Mouse (Mus musculus): ENCODE results near the gene Olfr577.

The Olfr577 gene

DNA sequence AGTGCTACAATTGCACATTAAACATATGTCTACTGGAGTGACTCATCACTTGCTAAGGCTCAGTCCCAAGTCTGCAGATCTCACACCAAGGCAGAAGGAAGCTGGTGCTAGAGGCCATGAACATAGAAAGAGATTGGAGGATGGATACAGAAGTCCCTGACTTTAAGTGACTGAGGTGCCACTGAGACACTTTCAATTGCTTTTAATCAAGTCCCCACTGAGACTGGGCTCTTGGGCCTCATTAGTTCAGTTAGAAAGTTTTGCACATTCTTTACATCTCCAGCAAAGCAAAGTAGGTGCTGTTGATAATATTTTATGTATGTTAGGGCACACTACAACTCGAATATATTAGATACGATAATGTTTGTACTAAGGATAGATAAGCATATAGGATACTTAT is at the start of gene Olfr577:
Olfr577 (minus strand) TSS at position 101 of the 400 bp plus-strand sequence.
- no peak for DNase-seq (ENCODE audit: low spot score in 2 of 2)

DNA sequence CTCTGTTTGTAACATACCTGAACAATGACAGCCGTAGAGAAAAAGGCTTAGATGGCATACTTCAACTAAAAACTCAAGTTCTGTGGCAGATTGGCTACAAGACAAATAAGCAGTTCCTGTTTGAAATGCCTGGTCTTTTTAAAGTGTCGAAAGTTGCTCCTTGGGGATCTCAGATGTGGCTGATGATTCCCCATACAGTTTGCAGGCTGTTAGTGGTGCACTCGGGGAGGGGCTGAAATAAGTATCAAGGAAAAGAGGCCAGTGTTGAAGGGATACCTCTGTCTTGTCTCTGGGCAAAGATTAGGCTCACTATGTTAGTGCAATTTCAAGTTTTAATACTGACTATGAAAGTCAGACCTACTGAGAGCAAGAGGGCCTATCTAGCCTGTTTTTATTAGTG is 13.5 kb upstream of the Olfr577 start, which contains the start of gene Olfr578:
Olfr578 (minus strand) TSS at position 101 of the 400 bp plus-strand sequence.
- no peak for DNase-seq (ENCODE audit: low spot score in 2 of 2)

DNA sequence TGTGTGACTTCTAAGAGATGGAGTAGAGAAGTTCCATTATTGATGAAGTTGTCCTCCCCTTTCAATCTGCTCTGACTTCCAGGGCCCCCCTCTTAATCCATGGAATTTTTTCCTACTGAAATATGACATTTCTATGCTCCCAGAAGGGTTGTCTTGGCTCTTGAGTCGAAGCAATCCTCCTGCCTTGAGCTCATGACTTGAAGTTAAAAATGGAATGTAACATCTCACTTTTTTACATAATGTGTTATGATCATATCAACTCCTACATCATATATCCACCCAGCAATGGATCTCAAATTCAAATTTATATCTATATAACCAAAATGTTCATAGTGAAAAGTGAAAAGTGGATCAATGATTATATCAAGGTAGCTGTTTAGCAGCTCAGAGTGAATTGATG is 1.3 kb downstream of the Olfr577 start:
- DNase-seq (ENCODE audit: low spot score in 2 of 2), result no peak

DNA sequence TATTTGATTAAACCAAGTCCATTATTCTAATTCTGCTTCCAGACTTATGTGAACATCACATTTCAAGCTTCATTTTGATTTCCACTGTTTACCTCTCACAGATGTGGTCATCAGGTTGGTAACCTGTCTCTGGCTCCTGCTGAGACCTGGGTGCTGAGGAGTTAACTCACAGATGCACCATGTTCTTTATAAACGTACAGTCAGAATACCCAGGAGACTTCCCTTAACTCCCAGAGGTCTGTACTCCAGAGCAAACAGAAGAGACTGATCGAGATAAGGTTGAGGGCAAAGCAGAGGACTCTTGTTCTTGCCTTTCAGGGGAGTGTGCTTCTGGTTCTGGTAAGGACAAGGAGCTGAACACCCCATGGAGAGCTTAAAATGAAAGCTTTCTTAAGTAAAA is 13.4 kb downstream of the Olfr577 start, which contains the start of gene Olfr576:
Olfr576 (plus strand) TSS at position 301 of the 400 bp plus-strand sequence.
- DNase-seq (ENCODE audit: low spot score in 2 of 2), result no peak

DNA sequence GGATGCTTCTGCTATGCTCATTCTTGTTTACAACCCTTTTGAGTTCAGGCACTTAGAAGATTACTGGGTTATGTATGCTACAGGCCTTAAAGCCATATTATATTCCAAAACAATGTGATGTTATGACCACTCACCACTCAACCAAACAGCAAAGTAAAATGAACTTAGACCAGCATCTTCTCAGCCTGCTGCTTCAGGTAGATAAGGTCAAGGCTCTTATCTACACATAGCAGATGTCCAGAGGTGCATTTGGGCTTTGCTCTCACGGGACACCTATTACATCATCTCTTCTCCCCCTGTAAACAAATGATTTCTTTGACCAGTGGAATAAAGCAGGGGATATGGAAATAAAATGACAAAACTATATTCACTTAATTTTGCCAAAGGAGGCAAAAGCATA is 17.1 kb downstream of the Olfr577 start, which contains the start of gene Olfr575:
Olfr575 (minus strand) TSS at position 183 of the 400 bp plus-strand sequence.
- no peak for DNase-seq (ENCODE audit: low spot score in 2 of 2)

- DNase-seq (ENCODE audit: low spot score in 2 of 2), result no peak
Observed at GRCm38 (mm10) chr7:102958137-102958536, 17.6 kb downstream of the Olfr577 start.

DNA sequence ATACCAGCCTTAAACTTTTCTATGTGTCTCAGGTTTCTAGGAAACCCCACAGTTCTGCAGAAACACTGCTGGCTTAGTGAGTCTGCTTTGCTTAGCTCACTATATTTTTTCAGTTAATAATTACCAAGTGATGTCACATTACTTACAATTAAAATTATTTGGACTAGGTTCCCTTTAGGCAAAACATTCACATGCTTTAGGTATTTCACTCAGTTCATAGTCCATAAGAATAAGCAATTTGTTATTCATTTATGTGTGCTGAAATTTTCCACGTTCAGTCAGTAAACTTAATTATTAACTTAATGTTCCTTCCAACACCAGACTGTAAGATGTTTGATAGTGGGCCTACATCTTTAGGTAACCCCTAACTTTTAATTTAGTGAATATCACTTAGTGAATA is 25.0 kb downstream of the Olfr577 start:
- DNase-seq (ENCODE audit: low spot score in 2 of 2), result no peak

DNA sequence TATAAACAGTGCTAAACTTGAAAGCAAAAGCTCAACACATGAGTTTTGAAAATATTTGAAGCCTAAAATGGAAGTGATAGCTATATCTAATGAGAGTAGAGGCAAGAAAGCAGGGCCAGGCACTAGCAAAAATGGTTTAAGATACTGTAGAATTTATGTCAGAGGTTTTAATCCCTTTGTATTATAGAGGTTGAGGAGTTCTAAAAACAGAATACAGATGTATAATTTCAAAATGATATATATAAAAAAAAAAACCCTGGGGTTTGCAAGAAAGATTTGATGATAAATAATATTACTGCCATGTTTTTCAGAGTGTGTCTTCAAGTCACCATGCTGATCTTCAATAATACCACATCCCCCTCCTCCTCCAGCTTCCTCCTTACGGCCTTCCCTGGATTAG is 27.6 kb downstream of the Olfr577 start, which contains the start of gene Olfr574:
Olfr574 (plus strand) TSS at position 301 of the 400 bp plus-strand sequence.
- no peak for DNase-seq (ENCODE audit: low spot score in 2 of 2)

GRCm38 (mm10) chr7:102943417-102943816 is 32.3 kb downstream of the Olfr577 start:
- no peak for DNase-seq (ENCODE audit: low spot score in 2 of 2)

GRCm38 (mm10) chr7:102942475-102942874 is 33.3 kb downstream of the Olfr577 start, which contains the start of gene Olfr573-ps1:
Gene Olfr573-ps1, minus strand, starts transcription at chr7:102942575.
- DNase-seq (ENCODE audit: low spot score in 2 of 2), result no peak

DNA sequence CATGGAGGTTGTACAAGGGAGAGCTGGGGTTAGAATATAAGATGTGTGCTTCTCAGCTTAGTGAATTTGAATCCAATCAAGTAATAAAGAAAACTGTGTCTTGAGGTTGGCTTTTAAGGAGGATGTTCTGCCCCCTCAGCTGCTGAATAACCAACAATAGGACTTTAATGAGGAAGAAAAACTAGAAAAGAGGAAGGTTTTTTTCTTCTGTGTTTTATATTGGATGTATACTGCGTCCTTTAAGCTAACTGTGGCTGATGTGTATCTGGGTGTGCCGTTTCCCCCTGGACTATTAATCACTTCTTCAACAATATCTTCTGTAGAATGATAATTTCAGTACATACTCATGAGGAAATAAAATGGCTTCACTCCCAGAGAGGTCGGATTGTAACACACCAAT is 48.6 kb downstream of the Olfr577 start:
- DNase-seq (ENCODE audit: low spot score in 2 of 2), result no peak

- no peak for DNase-seq (ENCODE audit: low spot score in 2 of 2)
Observed at GRCm38 (mm10) chr7:102924109-102924508, 51.6 kb downstream of the Olfr577 start, which contains the start of gene Olfr572. Gene Olfr572, plus strand, starts transcription at chr7:102924409.
